Mouse (Mus musculus) lung, embryonic 15.5 days (tissue): Measurements from ENCODE around the gene Zfp748. TPM values are rescaled to one million over a fixed set of nuclear protein-coding genes. Genes with fewer than 3 reads are reported as not detected.

ENCODE experiments used
- ATAC-seq: fragments of 200-750 bp; cut with Nextera tagmentation; 2 replicates; pipeline ENCODE4 v1.8.0; 2017; ENCODE audit warnings: moderate number of reproducible peaks, borderline replicate concordance; ENCODE audit not compliant: low FRiP score, low TSS enrichment; ENCODE audit errors: extremely low read depth
- H3K27ac ChIP-seq: fragments of 300-500 bp; sonication (generic); 2 replicates; pipeline ENCODE4 v1.5.1; 2015; ENCODE audit warnings: moderate library complexity, mild to moderate bottlenecking, inconsistent platforms
- H3K27me3 ChIP-seq: fragments of 300-500 bp; sonication (generic); 2 replicates; pipeline ENCODE4 v1.6.1; 2015; ENCODE audit warnings: inconsistent platforms
- H3K36me3 ChIP-seq: fragments of 300-500 bp; sonication (generic); 2 replicates; pipeline ENCODE4 v1.6.1; 2015; ENCODE audit warnings: inconsistent platforms
- H3K4me1 ChIP-seq: fragments of 300-500 bp; sonication (generic); 2 replicates; pipeline ENCODE4 v1.6.1; 2015; ENCODE audit warnings: inconsistent platforms
- H3K4me2 ChIP-seq: fragments of 300-500 bp; sonication (generic); 2 replicates; pipeline ENCODE4 v1.6.1; 2015; ENCODE audit warnings: inconsistent platforms, mild to moderate bottlenecking, moderate library complexity
- H3K4me3 ChIP-seq: fragments of 300-500 bp; sonication (generic); 2 replicates; pipeline ENCODE4 v1.5.1; 2015; ENCODE audit warnings: mild to moderate bottlenecking, inconsistent platforms
- H3K9ac ChIP-seq: fragments of 300-500 bp; sonication (generic); 2 replicates; pipeline ENCODE4 v1.6.1; 2015; ENCODE audit warnings: inconsistent platforms
- H3K9me3 ChIP-seq: fragments of 300-500 bp; sonication (generic); 2 replicates; pipeline ENCODE4 v1.6.1; 2016; ENCODE audit warnings: inconsistent platforms
- WGBS: fragments of 180-500 bp; shearing (Covaris S2); methylation state at CpG from one replicate; pipeline ENCODE4 v1.1.7; 2015; 5-methylcytosine and 5-hydroxymethylcytosine counted together
- polyA plus RNA-seq: library from polyadenylated mRNA; unstranded; fragments of >200 nt; fragmentation: Nextera tagmentation; extraction: Ambion mirVana; gene quantifications from 2 replicates; pipeline ENCODE4 v1.2.1, GENCODE M21; 2015

Gene Zfp748
- polyA plus RNA-seq, result 14.5 and 14.7 TPM in 2 replicates

DNA sequence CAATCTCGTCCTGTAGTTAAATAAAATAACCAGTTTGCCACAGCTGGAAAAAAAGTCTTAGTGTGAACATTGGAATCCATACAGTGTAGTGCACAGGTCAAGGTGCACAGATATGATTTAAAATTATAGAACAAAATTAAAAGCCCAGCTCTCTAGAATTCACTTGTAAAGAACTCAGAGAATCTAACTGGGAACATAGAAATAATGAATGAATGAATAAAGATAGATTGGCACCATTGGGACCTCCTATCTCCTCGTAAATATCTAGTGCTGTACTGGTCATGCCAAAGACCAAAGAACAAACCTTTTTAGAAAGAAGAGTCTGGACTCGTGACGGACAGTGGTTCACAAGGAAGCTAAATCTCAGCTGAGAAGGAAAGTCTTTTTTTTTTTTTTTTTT lies at the start of gene Zfp748:
Zfp748 (minus strand) TSS at position 101 of the 400 bp plus-strand sequence.
- Histone ChIP-seq H3K4me2 (peak within 1 kb of the TSS; percentile 73), H3K4me3 (peak within 1 kb of the TSS; percentile 93), H3K27ac (peak within 1 kb of the TSS; percentile 95), H3K9ac (peak within 1 kb of the TSS; percentile 91), H3K4me1 (peaks cover 12% of the 10 kb centered on the region), H3K36me3 (no peaks in the 10 kb centered on the region), H3K27me3 (no peaks in the 10 kb centered on the region), H3K9me3 (no peaks in the 10 kb centered on the region)
- WGBS, result 64% methylated on average over 4 of the region's 4 CpGs
- ATAC-seq, result no peak

DNA sequence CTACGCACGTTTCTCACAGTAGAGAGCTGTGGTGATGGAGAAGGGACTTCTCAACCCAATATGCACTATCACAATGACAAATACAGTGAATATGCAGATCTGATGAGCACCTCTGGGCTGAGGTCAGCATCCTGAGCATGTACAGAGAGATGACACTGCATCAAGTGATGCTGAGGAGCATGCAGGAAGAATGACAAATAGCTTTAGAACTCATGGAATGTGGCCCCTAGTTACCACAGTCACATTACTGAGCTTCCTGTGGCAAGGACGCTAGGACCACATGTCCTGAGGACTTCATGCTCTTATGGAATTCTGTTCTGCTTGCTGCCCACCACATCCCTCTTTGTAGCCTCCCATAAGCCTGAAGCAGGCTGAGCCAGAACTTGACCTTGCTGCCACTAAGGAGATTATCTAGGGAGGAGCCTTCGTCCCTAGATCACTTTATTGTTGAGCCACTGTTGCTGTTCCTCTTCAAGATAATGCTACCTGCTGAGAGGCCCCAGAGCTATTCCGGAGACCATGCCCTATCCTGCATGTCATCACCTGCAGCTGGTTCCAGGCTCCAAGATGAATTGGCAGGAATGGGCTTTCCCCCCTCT lies 19.1 kb upstream of the Zfp748 start:
- no peak for ATAC-seq
- Histone ChIP-seq H3K4me1 (no peaks in the 10 kb centered on the region), H3K27me3 (no peaks in the 10 kb centered on the region), H3K4me2 (no peak overlapping the region), H3K36me3 (no peaks in the 10 kb centered on the region), H3K9ac (no peak overlapping the region), H3K9me3 (no peaks in the 10 kb centered on the region), H3K27ac (no peak overlapping the region), H3K4me3 (no peak overlapping the region)
- 65% methylated on average over 5 of the region's 5 CpGs for whole genome bisulfite sequencing

DNA sequence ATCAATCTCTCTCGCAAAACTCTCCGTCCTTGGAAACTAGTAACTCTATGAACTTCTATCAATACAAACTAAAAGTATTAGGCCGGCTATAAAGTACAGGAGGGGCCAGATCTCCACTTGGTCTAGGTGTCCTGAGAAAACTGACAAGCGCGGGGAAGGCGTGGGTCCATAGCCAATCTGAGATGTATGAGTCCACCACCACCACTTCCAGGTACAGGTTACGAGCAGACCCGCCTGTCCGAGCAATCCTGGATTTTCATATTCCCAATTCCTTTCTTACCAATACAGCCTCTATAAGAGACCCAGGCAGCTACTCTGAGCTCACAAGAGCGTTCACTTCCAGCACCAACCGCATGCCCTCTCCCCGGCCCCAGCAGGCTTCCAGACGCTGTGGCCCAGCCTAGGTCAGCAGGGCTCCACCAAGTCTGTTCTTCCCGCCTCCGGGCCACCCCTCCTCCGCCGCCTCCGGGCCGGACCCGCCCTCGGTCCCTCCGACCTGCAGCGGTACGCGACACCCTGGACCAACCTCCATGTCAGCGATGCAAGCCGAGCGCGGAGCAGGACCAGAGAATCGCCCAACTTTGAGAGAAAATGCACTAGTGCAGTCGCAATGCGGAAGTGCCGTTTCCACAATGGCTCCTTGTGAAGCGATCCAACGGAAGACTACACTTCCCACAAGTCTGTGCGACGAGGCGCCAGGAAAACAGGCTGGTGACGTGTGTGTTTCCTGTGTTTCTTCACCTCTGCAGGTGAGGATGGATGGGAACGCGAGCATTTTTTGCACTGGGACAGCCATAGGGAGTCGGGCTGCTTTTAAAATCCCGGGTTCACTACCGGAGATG lies 904 bp downstream of the Zfp748 start:
- H3K9me3 ChIP-seq, result no peaks in the 10 kb centered on the region
- under 1% methylated on average over 44 of the region's 44 CpGs for WGBS
- H3K36me3 ChIP-seq, result no peaks in the 10 kb centered on the region
- peaks cover 12% of the 10 kb centered on the region for H3K4me1 ChIP-seq
- H3K27ac ChIP-seq, result peak overlapping the region; percentile 95
- H3K4me3 ChIP-seq, result peak overlapping the region; percentile 93
- peak overlapping the region; percentile 91 for H3K9ac ChIP-seq
- peak overlapping the region; percentile 73 for H3K4me2 ChIP-seq
- H3K27me3 ChIP-seq, result no peaks in the 10 kb centered on the region
- peak; percentile 96 for ATAC-seq

DNA sequence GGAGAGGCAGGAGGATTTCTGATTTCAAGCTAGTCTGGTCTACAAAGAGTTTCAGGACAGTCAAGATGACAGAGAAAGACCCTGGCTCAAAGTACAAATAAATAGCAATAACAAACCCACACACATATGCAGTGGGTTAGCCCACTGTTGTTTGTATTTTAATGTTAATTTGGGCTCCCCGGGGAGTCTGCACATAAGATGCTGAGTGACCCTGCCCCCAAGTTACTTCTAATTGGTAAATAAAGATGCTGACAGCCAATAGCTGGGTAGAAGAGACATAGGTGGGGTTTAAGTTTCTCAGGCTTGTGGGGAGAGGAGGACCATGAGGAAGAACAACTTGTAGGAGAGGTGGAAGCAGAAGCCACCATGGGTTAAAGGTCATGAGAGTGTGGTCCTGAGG lies 7.7 kb downstream of the Zfp748 start:
- WGBS, result 91% methylated on average over 1 of the region's 1 CpGs
- peaks cover 41% of the 10 kb centered on the region for H3K36me3 ChIP-seq
- no peaks in the 10 kb centered on the region for H3K9me3 ChIP-seq
- no peaks in the 10 kb centered on the region for H3K27me3 ChIP-seq
- no peak for ATAC-seq
- no peak overlapping the region for H3K27ac ChIP-seq
- no peak overlapping the region for H3K9ac ChIP-seq
- no peak overlapping the region for H3K4me3 ChIP-seq
- H3K4me1 ChIP-seq, result no peaks in the 10 kb centered on the region
- no peak overlapping the region for H3K4me2 ChIP-seq

DNA sequence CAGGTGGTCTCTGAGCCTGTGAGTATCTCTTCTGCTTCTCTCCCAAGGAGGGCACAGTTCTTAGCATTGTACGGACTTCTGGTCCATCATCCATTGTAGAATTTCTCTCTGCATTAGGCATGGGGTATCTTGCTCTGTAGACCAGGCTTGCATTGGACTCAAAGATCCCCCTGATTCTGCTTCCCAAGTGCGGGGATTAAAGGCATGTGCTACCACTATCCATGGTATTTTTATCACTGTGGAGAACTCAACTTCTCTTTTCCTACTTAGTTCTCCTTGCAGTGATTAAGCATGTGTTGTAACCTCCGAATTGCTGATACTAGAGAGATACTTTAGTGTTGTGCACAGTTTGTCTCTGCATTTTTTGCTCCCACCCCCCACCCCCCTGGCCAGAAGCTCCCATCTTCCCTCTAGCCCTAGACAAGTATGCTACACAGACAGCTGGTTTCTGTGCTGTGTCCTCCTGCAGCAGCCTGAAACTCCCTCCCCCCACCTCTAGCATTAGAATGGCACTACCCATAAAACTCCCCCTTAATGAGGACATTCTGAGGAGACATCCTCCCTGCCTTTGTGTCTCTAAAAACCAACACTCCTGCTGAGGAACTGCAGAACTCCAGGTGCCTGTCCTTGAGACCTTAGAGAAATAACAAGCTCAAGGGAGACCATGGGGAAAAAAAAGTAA lies 26.4 kb downstream of the Zfp748 start:
- no peaks in the 10 kb centered on the region for H3K9me3 ChIP-seq
- no peak overlapping the region for H3K9ac ChIP-seq
- WGBS, result 68% methylated on average over 3 of the region's 3 CpGs

DNA sequence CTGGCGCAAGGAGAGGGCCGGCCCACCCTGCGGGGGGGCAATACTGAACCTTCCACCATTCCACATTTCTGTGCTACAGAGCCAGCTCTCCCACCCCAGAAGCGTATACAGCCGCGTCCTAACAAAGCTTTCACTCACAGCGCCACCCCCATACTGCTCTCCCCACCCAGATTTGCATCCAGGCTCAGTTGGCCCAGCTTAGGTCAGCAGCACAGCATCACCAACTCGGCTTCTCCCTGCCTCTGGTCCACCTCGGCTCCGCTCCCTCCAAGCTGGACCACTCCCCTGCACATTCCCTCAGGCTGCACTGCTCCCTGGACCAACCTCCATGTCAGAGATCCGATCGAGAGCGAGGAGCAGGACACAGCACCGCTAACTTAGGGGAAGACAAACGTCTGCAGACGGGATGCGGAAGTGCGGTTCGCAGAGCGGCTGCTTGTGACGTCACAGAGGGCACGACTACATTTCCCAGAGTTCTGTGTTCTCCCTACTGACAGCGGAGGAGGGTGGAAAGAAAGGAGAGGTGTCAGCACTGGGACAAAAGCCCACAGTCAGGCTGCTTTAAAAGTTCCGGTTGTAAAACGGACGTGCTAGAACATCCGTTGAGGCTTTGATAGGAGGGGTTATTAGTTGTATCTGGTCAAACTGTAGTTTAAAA lies 27.7 kb downstream of the Zfp748 start, which contains the start of the genes Gm26965 and Zfp87:
Gm26965 (minus strand) TSS at position 399 of the 658 bp plus-strand sequence.
Zfp87 (minus strand) TSS at position 425 of the 658 bp plus-strand sequence.
- H3K9me3 ChIP-seq, result no peaks in the 10 kb centered on the region
- peak; percentile 99 for ATAC-seq
- H3K4me1 ChIP-seq, result peaks cover 13% of the 10 kb centered on the region
- peaks cover 1% of the 10 kb centered on the region; the same call in 1 of the 2 replicates for H3K36me3 ChIP-seq
- WGBS, result 1% methylated on average over 27 of the region's 27 CpGs
- peak within 1 kb of the TSS; percentile 62 for H3K27ac ChIP-seq
- peak within 1 kb of the TSS; percentile 90 for H3K4me3 ChIP-seq
- peak within 1 kb of the TSS; percentile 74 for H3K4me2 ChIP-seq
- H3K9ac ChIP-seq, result peak within 1 kb of the TSS; percentile 77
- H3K27me3 ChIP-seq, result no peaks in the 10 kb centered on the region

More for the DNA sequence above, 26.4 kb downstream of the Zfp748 start:
- H3K36me3 ChIP-seq, result no peaks in the 10 kb centered on the region
- H3K4me2 ChIP-seq, result no peak overlapping the region
- H3K4me3 ChIP-seq, result no peak overlapping the region
- no peak for ATAC-seq
- H3K4me1 ChIP-seq, result peaks cover 13% of the 10 kb centered on the region
- no peak overlapping the region for H3K27ac ChIP-seq
- H3K27me3 ChIP-seq, result no peaks in the 10 kb centered on the region

DNA sequence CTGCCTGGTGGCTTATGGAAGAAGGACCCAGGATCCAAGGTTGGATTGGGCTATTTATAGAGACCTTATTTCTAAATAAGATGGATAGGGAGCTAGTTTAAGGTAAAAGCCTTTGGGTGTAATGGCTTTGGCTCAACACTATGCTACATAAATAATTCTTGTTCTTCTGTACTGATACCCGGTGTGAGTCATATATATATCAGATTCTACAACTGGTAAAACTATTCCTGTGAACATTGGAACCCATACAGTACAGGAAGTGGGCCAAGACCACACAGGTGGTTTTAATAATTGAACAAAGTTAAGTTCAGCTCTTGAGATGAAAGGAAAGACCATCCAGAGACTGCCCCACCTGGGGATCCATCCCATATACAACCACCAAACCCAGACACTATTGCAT lies 52.7 kb downstream of the Zfp748 start:
- H3K27ac ChIP-seq, result no peak overlapping the region
- H3K9me3 ChIP-seq, result no peaks in the 10 kb centered on the region
- H3K36me3 ChIP-seq, result no peaks in the 10 kb centered on the region
- H3K4me3 ChIP-seq, result 0 out of 2 replicates have a peak overlapping the region, but pooled peaks have one; percentile 81
- no peak for ATAC-seq
- H3K4me1 ChIP-seq, result peaks cover 8% of the 10 kb centered on the region
- H3K9ac ChIP-seq, result no peak overlapping the region
- H3K27me3 ChIP-seq, result no peaks in the 10 kb centered on the region
- 75% methylated on average over 1 of the region's 1 CpGs for WGBS
- H3K4me2 ChIP-seq, result no peak overlapping the region

DNA sequence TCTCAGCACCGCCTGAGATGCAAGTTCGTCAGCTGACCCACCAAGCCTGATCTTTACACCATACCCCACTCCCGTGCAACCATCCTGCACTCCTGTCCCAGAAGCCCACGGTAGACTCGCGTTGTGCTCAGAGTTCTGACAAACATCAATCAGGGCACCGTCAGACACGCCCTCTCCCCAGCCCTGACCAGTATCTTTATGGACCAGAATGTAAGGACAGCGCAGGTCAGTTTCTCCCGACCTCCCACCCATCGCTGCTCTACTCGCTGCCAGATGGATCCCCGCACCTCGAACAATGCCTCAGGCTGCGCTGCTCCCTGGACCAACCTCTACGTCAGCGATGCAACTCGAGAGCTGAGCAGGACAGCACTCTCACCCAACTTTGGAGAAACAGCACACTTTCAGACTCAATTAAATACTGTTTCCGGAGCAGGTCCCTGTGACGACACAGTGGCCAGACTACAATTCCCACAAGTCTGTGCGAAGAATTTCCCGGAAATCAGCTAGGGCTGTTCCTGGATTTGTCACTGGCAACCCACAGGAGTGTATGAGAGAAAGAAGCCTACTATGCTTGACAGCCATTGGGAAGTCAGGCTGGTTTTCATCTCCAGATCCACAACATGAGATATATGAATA lies 53.4 kb downstream of the Zfp748 start, which contains the start of gene Zfp58:
Zfp58 (minus strand) TSS at position 472 of the 636 bp plus-strand sequence.
- H3K9me3 ChIP-seq, result no peaks in the 10 kb centered on the region
- H3K4me2 ChIP-seq, result peak within 1 kb of the TSS; percentile 74
- peak within 1 kb of the TSS; percentile 81 for H3K4me3 ChIP-seq
- H3K27me3 ChIP-seq, result no peaks in the 10 kb centered on the region
- H3K27ac ChIP-seq, result peak within 1 kb of the TSS; percentile 41; the same call in 1 of the 2 replicates
- H3K4me1 ChIP-seq, result peaks cover 8% of the 10 kb centered on the region
- peaks cover 2% of the 10 kb centered on the region; the same call in 1 of the 2 replicates for H3K36me3 ChIP-seq
- ATAC-seq, result peak; percentile 95
- H3K9ac ChIP-seq, result peak within 1 kb of the TSS; percentile 67
- WGBS, result under 1% methylated on average over 22 of the region's 22 CpGs

DNA sequence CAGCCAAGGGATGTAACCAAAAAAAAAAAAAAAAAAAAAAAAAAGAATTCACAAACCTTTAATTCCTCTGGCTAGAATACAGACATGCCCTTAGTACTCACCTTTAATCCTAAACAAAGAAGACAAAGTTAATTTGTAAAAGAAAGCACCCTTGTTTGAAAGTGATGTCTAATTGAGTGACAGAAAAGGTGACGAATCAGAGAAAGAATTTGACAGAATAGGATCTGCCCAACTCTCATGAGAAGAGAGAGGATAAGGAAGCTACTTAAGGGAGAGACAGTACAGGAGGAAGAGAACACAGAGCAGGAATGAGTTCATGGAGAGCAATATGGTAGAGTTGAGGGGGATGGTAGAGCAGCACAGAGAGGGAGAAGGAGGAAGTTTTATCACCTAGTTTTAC lies 58.0 kb downstream of the Zfp748 start:
- Histone ChIP-seq H3K4me3 (no peak overlapping the region), H3K9me3 (peaks cover 9% of the 10 kb centered on the region; the same call in 1 of the 2 replicates), H3K4me2 (no peak overlapping the region), H3K36me3 (peaks cover 44% of the 10 kb centered on the region), H3K27me3 (no peaks in the 10 kb centered on the region), H3K9ac (no peak overlapping the region), H3K27ac (no peak overlapping the region), H3K4me1 (peaks cover 8% of the 10 kb centered on the region)
- 95% methylated on average over 1 of the region's 1 CpGs for WGBS
- ATAC-seq, result no peak
